10 mouse cellular contexts compared by ENCODE assay signal in genomic region chr6:34153069-34154052, GRCm38 (mm10). TPM values are rescaled to one million over a fixed set of nuclear protein-coding genes. Genes with fewer than 3 reads are reported as not detected.
DNase-seq lines count a peak whose midpoint lies in the region; ATAC-seq lines count a peak whose summit lies in the region.
"Had no signal": no experiment of that assay in that cellular context is flagged by ENCODE, and none has a peak within 500 bp of the region (broad histone marks: within the 10 kb centered on the region; RNA-seq: fewer than 3 reads in every experiment).

No protein-coding gene starts in this region.

- no peak overlapping the region for H3K4me3 ChIP-seq in limb, embryonic 13.5 days
- no peak overlapping the region for H3K4me3 ChIP-seq in limb, embryonic 10.5 days
- no peak overlapping the region for H3K4me3 ChIP-seq in embryonic facial prominence, embryonic 12.5 days
- H3K4me3 ChIP-seq in hindbrain, embryonic 14.5 days (replicated peaks; ENCODE audit: low read length), result no peak overlapping the region
- no peak overlapping the region for H3K4me3 ChIP-seq in midbrain, embryonic 16.5 days (ENCODE audit: low read depth, low read length)
- H3K4me3 ChIP-seq in heart, embryonic 10.5 days, result no peak overlapping the region
- H3K4me3 ChIP-seq: megakaryocyte, embryonic 14.5 days had no signal

- ATAC-seq in limb, embryonic 13.5 days (ENCODE audit: low FRiP score, low read depth), result no peak
- ATAC-seq in embryonic facial prominence, embryonic 12.5 days (ENCODE audit: insufficient number of reproducible peaks, insufficient read depth, low FRiP score, low TSS enrichment), result peak; percentile 78; the same call in 1 of the 2 replicates
- ATAC-seq in hindbrain, embryonic 14.5 days (ENCODE audit: low FRiP score), result no peak; the same call in 1 of the 2 replicates
- ATAC-seq in midbrain, embryonic 16.5 days, result no peak

- WGBS in limb, embryonic 13.5 days, result 50% methylated on average over 18 of the region's 18 CpGs
- WGBS in limb, embryonic 10.5 days, result 79% methylated on average over 18 of the region's 18 CpGs
- WGBS in embryonic facial prominence, embryonic 12.5 days, result 28% methylated on average over 18 of the region's 18 CpGs
- 56% methylated on average over 18 of the region's 18 CpGs for WGBS in hindbrain, embryonic 14.5 days
- 46% methylated on average over 18 of the region's 18 CpGs for WGBS in midbrain, embryonic 16.5 days
- 75% methylated on average over 18 of the region's 18 CpGs for WGBS in heart, embryonic 10.5 days

- H3K36me3 ChIP-seq in limb, embryonic 13.5 days, result peaks cover 20% of the 10 kb centered on the region
- H3K36me3 ChIP-seq in limb, embryonic 10.5 days, result peaks cover 19% of the 10 kb centered on the region
- peaks cover 19% of the 10 kb centered on the region for H3K36me3 ChIP-seq in embryonic facial prominence, embryonic 12.5 days
- H3K36me3 ChIP-seq in hindbrain, embryonic 14.5 days (replicated peaks; ENCODE audit: control insufficient read depth, insufficient read depth), result peaks cover 17% of the 10 kb centered on the region
- 0 out of 2 replicates have a peak, but pooled peaks cover under 1% of the 10 kb centered on the region for H3K36me3 ChIP-seq in midbrain, embryonic 16.5 days (ENCODE audit: control insufficient read depth, insufficient read depth, low read length)
- peaks cover 19% of the 10 kb centered on the region for H3K36me3 ChIP-seq in heart, embryonic 10.5 days

- no peak overlapping the region for H3K9ac ChIP-seq in limb, embryonic 13.5 days
- H3K9ac ChIP-seq in embryonic facial prominence, embryonic 12.5 days, result no peak overlapping the region
- H3K9ac ChIP-seq in hindbrain, embryonic 14.5 days, result no peak overlapping the region
- no peak overlapping the region for H3K9ac ChIP-seq in midbrain, embryonic 16.5 days (ENCODE audit: low read depth, low read length)

- DNase-seq in limb, embryonic 10.5 days (ENCODE audit: low spot score), result no peak
- DNase-seq in hindbrain, embryonic 14.5 days (ENCODE audit: low spot score), result no peak
- no peak for DNase-seq in testis, postnatal 10 days (ENCODE audit: low spot score)
- DNase-seq in left cerebral cortex, adult 11 months (ENCODE audit: low spot score), result no peak
- no peak for DNase-seq in heart, embryonic 10.5 days (ENCODE audit: low spot score)
- DNase-seq: gastrocnemius, postnatal 36 days had no signal

- H3K9me3 ChIP-seq in limb, embryonic 13.5 days, result no peaks in the 10 kb centered on the region
- no peaks in the 10 kb centered on the region for H3K9me3 ChIP-seq in limb, embryonic 10.5 days (replicated peaks)
- no peaks in the 10 kb centered on the region for H3K9me3 ChIP-seq in embryonic facial prominence, embryonic 12.5 days
- H3K9me3 ChIP-seq in hindbrain, embryonic 14.5 days (ENCODE audit: control insufficient read depth, low read length), result no peaks in the 10 kb centered on the region
- no peaks in the 10 kb centered on the region for H3K9me3 ChIP-seq in midbrain, embryonic 16.5 days (replicated peaks; ENCODE audit: control insufficient read depth, low read length, poor library complexity, severe bottlenecking)
- no peaks in the 10 kb centered on the region for H3K9me3 ChIP-seq in heart, embryonic 10.5 days
- H3K9me3 ChIP-seq: megakaryocyte, embryonic 14.5 days had no signal

- peak overlapping the region; percentile 21; the same call in 1 of the 2 replicates for H3K4me2 ChIP-seq in limb, embryonic 13.5 days (replicated peaks)
- H3K4me2 ChIP-seq in embryonic facial prominence, embryonic 12.5 days (replicated peaks), result no peak overlapping the region; the same call in 1 of the 2 replicates
- no peak overlapping the region; the same call in 1 of the 2 replicates for H3K4me2 ChIP-seq in hindbrain, embryonic 14.5 days (replicated peaks)
- no peak overlapping the region for H3K4me2 ChIP-seq in midbrain, embryonic 16.5 days (ENCODE audit: low read length)

- H3K4me1 ChIP-seq in limb, embryonic 13.5 days, result peaks cover 39% of the 10 kb centered on the region
- peaks cover 20% of the 10 kb centered on the region for H3K4me1 ChIP-seq in limb, embryonic 10.5 days
- peaks cover 39% of the 10 kb centered on the region for H3K4me1 ChIP-seq in embryonic facial prominence, embryonic 12.5 days
- H3K4me1 ChIP-seq in hindbrain, embryonic 14.5 days (replicated peaks; ENCODE audit: control insufficient read depth, insufficient read depth, low read length), result peaks cover 20% of the 10 kb centered on the region
- peaks cover 25% of the 10 kb centered on the region for H3K4me1 ChIP-seq in midbrain, embryonic 16.5 days (ENCODE audit: control insufficient read depth, insufficient read depth, low read length)
- H3K4me1 ChIP-seq in heart, embryonic 10.5 days, result peaks cover 38% of the 10 kb centered on the region

- H3K27ac ChIP-seq in limb, embryonic 13.5 days, result peak overlapping the region; percentile 75; the same call in 1 of the 2 replicates
- no peak overlapping the region for H3K27ac ChIP-seq in limb, embryonic 10.5 days
- peak overlapping the region; percentile 76 for H3K27ac ChIP-seq in embryonic facial prominence, embryonic 12.5 days
- peak overlapping the region; percentile 74 for H3K27ac ChIP-seq in hindbrain, embryonic 14.5 days
- H3K27ac ChIP-seq in midbrain, embryonic 16.5 days (ENCODE audit: low read length), result peak overlapping the region; percentile 68
- no peak overlapping the region for H3K27ac ChIP-seq in heart, embryonic 10.5 days

- H3K27me3 ChIP-seq in limb, embryonic 13.5 days, result peaks cover 61% of the 10 kb centered on the region
- no peaks in the 10 kb centered on the region for H3K27me3 ChIP-seq in limb, embryonic 10.5 days (ENCODE audit: low read depth, poor library complexity, severe bottlenecking)
- no peaks in the 10 kb centered on the region for H3K27me3 ChIP-seq in embryonic facial prominence, embryonic 12.5 days
- no peaks in the 10 kb centered on the region for H3K27me3 ChIP-seq in hindbrain, embryonic 14.5 days (ENCODE audit: control insufficient read depth, insufficient read depth, low read length)
- H3K27me3 ChIP-seq in midbrain, embryonic 16.5 days (ENCODE audit: control insufficient read depth, insufficient read depth, low read depth, low read length), result no peaks in the 10 kb centered on the region
- H3K27me3 ChIP-seq in heart, embryonic 10.5 days (ENCODE audit: insufficient read depth, poor library complexity, severe bottlenecking), result no peaks in the 10 kb centered on the region
- H3K27me3 ChIP-seq: megakaryocyte, embryonic 14.5 days had no signal

RNA-seq across cellular contexts. Expression of gene Slc35b4, which starts 23.6 kb away (rescaled TPM):
- 45.7 and 50.8 TPM in 2 replicates for polyA plus RNA-seq in limb, embryonic 13.5 days (2015; fragmentation: Nextera tagmentation; extraction: Ambion mirVana)
- 37.9 and 40.1 TPM in 2 replicates for polyA plus RNA-seq in limb, embryonic 10.5 days (2016; fragmentation: Nextera tagmentation; extraction: Ambion mirVana)
- polyA plus RNA-seq in embryonic facial prominence, embryonic 12.5 days (2016; fragmentation: Nextera tagmentation; extraction: Ambion mirVana), result 48.3 and 50.5 TPM in 2 replicates
- 46.5 and 51.0 TPM in 2 replicates for polyA plus RNA-seq in hindbrain, embryonic 14.5 days (2014; fragmentation: Nextera tagmentation; extraction: Ambion mirVana)
- 44.5 and 45.1 TPM in 2 replicates for polyA plus RNA-seq in midbrain, embryonic 16.5 days (2015; fragmentation: Nextera tagmentation; extraction: Ambion mirVana)
- polyA plus RNA-seq in heart, embryonic 10.5 days (2016; fragmentation: Nextera tagmentation; extraction: Ambion mirVana), result 43.2 and 46.3 TPM in 2 replicates

Comparison
In these comparisons a context has a peak if more than half of its experiments do, and no peak if none do; other contexts are left out.
1. H3K27ac ChIP-seq: peak in limb, embryonic 13.5 days (single experiment), embryonic facial prominence, embryonic 12.5 days (single experiment), hindbrain, embryonic 14.5 days (single experiment) and midbrain, embryonic 16.5 days (single experiment); none in limb, embryonic 10.5 days (single experiment) and heart, embryonic 10.5 days (single experiment).